Mouse (Mus musculus) C2C12 (cell line): ENCODE results near the gene Cass4. TPM values are rescaled to one million over a fixed set of nuclear protein-coding genes. Genes with fewer than 3 reads are reported as not detected.

ENCODE experiments used
- H3K27me3 ChIP-seq: one replicate; pipeline ENCODE4 v1.6.1; 2011; ENCODE audit not compliant: control insufficient read depth, insufficient read depth, insufficient read length
- H3K36me3 ChIP-seq: one replicate; pipeline ENCODE4 v1.6.1; 2011; ENCODE audit not compliant: control insufficient read depth, insufficient read depth
- H3K4me3 ChIP-seq: one replicate; pipeline ENCODE4 v1.5.1; 2011; ENCODE audit warnings: mild to moderate bottlenecking, control low read depth; ENCODE audit not compliant: poor library complexity, insufficient read depth, severe bottlenecking
- H3K79me2 ChIP-seq: one replicate; pipeline ENCODE4 v1.6.1; 2011; ENCODE audit not compliant: control insufficient read depth, insufficient read depth
- H3K79me3 ChIP-seq: one replicate; pipeline ENCODE4 v1.6.1; 2011; ENCODE audit warnings: low read depth, control low read depth
- H3ac ChIP-seq: one replicate; pipeline ENCODE3; 2011; ENCODE audit warnings: low read depth; ENCODE audit not compliant: control insufficient read depth, insufficient read length
- CEBPB ChIP-seq: IDR thresholded peaks from one replicate; pipeline ENCODE4 v1.6.1; 2011; ENCODE audit warnings: low read depth, mild to moderate bottlenecking, control low read depth, moderate library complexity
- CTCF ChIP-seq: IDR thresholded peaks from one replicate; pipeline ENCODE4 v1.5.1; 2011; ENCODE audit not compliant: control insufficient read depth, insufficient read depth, insufficient read length
- FOSL1 ChIP-seq: IDR thresholded peaks from one replicate; pipeline ENCODE4 v1.8.0; 2011; ENCODE audit warnings: mild to moderate bottlenecking, low read length; ENCODE audit not compliant: poor library complexity, insufficient read depth, severe bottlenecking
- MAX ChIP-seq: IDR thresholded peaks from one replicate; pipeline ENCODE4 v1.6.1; 2011; ENCODE audit warnings: mild to moderate bottlenecking, control low read depth
- MYOD1 ChIP-seq: IDR thresholded peaks from one replicate; pipeline ENCODE4 v1.6.1; 2011; ENCODE audit warnings: low read depth; ENCODE audit not compliant: control insufficient read depth, insufficient read length
- MYOG ChIP-seq: IDR thresholded peaks from one replicate; pipeline ENCODE4 v1.6.1; 2011; ENCODE audit not compliant: control insufficient read depth, insufficient read length; ENCODE audit errors: extremely low read depth
- USF1 ChIP-seq: IDR thresholded peaks from one replicate; pipeline ENCODE4 v1.6.1; 2011; ENCODE audit warnings: low read depth, mild to moderate bottlenecking, control low read depth, moderate library complexity
- polyA plus RNA-seq: library from polyadenylated mRNA; unstranded; fragments of >200 nt; fragmentation: generic; extraction: Trizol; gene quantifications from one replicate; pipeline ENCODE4 v1.2.1, GENCODE M21; 2012; ENCODE audit warnings: missing spikeins

Cass4 gene
- polyA plus RNA-seq, 1 experiment, result 0.02 TPM

DNA sequence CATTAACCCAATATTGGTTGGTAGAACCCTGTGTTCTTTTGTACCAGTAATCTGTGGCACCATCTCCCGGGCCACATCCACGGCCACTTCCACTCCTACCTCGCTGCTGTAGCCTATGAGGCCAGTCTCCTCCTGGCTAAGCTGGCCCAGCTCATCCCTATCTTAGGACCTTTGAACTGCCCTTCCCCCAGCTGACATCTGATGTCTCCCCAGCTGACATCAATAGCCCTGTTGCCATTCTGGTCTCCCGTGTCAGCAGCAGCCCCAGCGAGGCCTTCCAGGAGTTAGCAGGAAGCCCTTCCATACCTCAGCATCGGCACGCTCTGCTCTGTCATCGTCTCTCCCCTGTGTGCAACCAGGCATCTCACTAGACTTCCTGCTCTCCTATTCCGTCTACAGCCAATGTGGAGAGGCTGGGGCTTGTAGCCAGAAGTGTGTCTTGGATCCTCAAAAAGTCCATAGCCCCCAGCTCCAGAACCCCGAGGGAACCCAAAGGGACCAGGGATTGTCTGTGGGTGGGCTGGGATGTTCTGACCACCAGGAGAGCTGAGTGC is 83.2 kb downstream of the Cass4 start:
- no peak overlapping the region for H3K4me3 ChIP-seq
- H3K27me3 ChIP-seq, result peaks cover 5% of the 10 kb centered on the region
- H3K79me2 ChIP-seq, result no peaks in the 10 kb centered on the region
- no peaks in the 10 kb centered on the region for H3K79me3 ChIP-seq
- H3ac ChIP-seq, result no peak overlapping the region
- TF ChIP-seq MAX (no peak), CTCF (no peak), FOSL1 (no peak), MYOG (no peak), CEBPB (no peak), MYOD1 (no peak), USF1 (no peak)
- no peaks in the 10 kb centered on the region for H3K36me3 ChIP-seq

GRCm38 (mm10) chr2:172477350-172477749 is 83.8 kb downstream of the Cass4 start:
- Histone ChIP-seq H3ac (no peak overlapping the region), H3K79me3 (no peaks in the 10 kb centered on the region), H3K36me3 (no peaks in the 10 kb centered on the region), H3K79me2 (no peaks in the 10 kb centered on the region), H3K27me3 (peaks cover 11% of the 10 kb centered on the region), H3K4me3 (no peak overlapping the region)
- TF ChIP-seq FOSL1, result no peak
- TF ChIP-seq MYOG, result no peak
- no peak for TF ChIP-seq CTCF
- no peak for TF ChIP-seq MAX
- no peak for TF ChIP-seq MYOD1
- TF ChIP-seq USF1, result no peak
- no peak for TF ChIP-seq CEBPB

GRCm38 (mm10) chr2:172477860-172478259 is 84.3 kb downstream of the Cass4 start:
- Histone ChIP-seq H3K79me2 (no peaks in the 10 kb centered on the region), H3K36me3 (no peaks in the 10 kb centered on the region), H3K4me3 (no peak overlapping the region), H3K27me3 (peaks cover 13% of the 10 kb centered on the region), H3ac (no peak overlapping the region), H3K79me3 (no peaks in the 10 kb centered on the region)
- TF ChIP-seq CEBPB (no peak), CTCF (peak; percentile 9)

DNA sequence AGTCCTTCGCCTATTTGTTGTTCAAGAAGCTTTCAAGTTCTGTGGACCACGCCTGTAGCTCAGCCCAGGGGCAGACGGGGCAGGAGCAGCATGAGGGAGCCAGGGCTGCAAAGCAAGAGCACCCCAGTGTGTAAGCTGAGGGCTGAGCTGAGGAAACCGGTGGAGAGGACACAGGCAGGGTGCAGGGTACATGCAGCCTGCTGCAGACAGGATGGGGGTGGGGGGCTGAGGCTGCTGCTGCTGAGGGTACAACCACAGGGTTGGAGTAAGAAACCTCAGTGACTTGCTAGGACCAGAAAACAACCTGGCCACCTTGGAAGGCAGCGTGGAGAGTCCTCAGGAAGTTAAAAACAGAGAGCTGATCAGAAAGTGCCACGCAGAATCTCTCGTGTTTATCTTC is 86.7 kb downstream of the Cass4 start:
- Histone ChIP-seq H3K27me3 (peaks cover 16% of the 10 kb centered on the region), H3K79me2 (no peaks in the 10 kb centered on the region), H3ac (no peak overlapping the region), H3K36me3 (no peaks in the 10 kb centered on the region), H3K4me3 (no peak overlapping the region), H3K79me3 (no peaks in the 10 kb centered on the region)
- no peak for TF ChIP-seq MYOD1

GRCm38 (mm10) chr2:172481654-172482385 is 88.2 kb downstream of the Cass4 start:
- Histone ChIP-seq H3K36me3 (no peaks in the 10 kb centered on the region), H3K27me3 (peaks cover 18% of the 10 kb centered on the region), H3ac (no peak overlapping the region), H3K79me2 (no peaks in the 10 kb centered on the region), H3K4me3 (no peak overlapping the region), H3K79me3 (no peaks in the 10 kb centered on the region)
- TF ChIP-seq FOSL1, result no peak
- no peak for TF ChIP-seq MYOD1
- TF ChIP-seq USF1, result no peak
- no peak for TF ChIP-seq MAX
- no peak for TF ChIP-seq MYOG
- no peak for TF ChIP-seq CEBPB
- TF ChIP-seq CTCF, result no peak

Other genes starting within 250 kb of the Cass4 start
- gene Mc3r, start 145.3 kb upstream of the Cass4 start, polyA plus RNA-seq, result 0.01 TPM
- gene Fam210b, start 48.2 kb upstream of the Cass4 start, polyA plus RNA-seq, result 2.3 TPM
- gene Aurka, start 23.3 kb upstream of the Cass4 start, polyA plus RNA-seq, result 121 TPM
- gene Cstf1, start 23.1 kb upstream of the Cass4 start, polyA plus RNA-seq, result 51.4 TPM
- gene Rtf2, start 46.8 kb downstream of the Cass4 start, polyA plus RNA-seq, result 56.1 TPM
- 0.14 TPM for gene Gcnt7, start 64.8 kb downstream of the Cass4 start, polyA plus RNA-seq
- not detected for gene Fam209, start 78.7 kb downstream of the Cass4 start, polyA plus RNA-seq
- 0.04 TPM for gene Tfap2c, start 155.8 kb downstream of the Cass4 start, polyA plus RNA-seq